Mouse (Mus musculus): ENCODE results near the gene Ctns.

DNA sequence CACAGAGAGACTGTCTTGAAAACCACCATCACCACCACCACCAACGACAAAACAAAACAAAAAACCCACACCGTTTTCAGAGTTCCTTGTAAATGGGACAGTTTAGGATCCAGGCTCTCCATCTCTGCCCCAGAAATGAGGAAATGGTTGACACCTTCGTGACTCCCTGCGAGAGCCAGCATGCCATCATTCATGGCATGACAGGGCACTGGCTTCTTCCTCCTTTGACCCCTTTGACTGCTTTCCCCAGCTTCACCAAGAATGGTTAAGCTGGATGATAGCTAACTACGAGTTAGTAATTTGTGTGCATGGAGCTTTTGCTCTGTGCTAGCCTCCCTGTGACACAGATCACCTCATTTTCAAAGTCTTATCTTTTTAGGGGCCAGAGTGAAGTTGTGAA is 36.6 kb downstream of the Ctns start:
- TF ChIP-seq CTCF (IDR thresholded peaks at IDR 0.05; ENCODE audit: low read depth) (no peak), EP300 (IDR thresholded peaks at IDR 0.05; ENCODE audit: low read depth) (no peak)

Data from heart, postnatal 0 days (tissue).